Mouse (Mus musculus): ENCODE results near the gene Kctd17.

The Kctd17 gene

DNA sequence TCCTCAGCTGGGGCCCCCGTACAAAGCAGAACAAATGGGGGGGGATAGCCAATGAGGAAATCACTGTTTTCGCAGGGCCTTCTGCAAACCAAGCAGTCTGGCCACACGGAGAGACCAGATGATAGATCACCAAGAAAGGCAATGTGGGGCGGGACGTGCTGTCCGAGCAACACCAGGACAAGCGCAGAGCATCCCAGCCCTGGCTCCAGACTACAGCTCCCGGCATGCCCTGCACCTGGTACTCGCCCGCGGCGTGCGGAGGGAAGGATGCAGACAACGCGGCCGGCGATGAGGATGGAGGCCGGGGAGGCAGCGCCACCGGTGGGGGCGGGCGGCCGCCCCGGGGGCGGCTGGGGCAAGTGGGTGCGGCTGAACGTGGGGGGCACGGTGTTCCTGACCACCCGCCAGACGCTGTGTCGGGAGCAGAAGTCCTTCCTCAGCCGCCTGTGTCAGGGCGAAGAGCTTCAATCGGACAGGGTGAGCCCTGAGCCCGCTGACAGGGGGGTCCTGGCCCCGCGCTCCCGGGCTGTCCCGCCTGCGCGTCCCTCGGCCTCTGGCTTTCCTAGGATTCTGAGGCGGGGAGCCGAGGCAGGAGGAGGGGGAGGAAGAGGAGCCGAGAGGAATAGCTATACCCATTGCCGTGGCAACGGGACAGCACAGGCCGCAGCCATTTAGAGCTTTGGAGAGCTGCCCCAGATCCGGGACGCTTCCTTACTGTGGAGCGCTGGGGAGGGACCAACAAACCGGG, at the start of gene Kctd17:
TSS of gene Kctd17 (plus strand) at position 174 of the 748 bp plus-strand sequence.
- DNase-seq (ENCODE audit: low read depth, low spot score): peak; percentile 60

DNA sequence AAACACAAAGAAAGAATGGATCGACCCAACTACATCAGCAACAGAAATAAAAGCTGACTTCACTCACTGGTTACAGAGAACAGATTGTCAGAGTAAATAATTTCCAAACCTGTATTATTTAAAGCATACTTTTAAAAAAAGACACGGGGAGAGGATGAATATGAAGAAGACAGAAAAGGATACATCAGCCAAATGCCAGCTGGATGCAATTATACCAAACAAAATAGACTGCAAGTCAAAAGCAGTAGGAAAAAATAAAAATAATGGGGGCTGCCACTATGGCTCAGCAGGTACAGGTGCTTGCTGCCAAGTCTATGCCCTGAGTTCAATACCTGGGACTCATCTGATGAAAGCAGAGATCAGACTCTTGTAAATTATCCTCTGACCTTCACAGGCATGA, 48.2 kb upstream of the Kctd17 start:
- DNase-seq (ENCODE audit: low read depth, low spot score): no peak

DNA sequence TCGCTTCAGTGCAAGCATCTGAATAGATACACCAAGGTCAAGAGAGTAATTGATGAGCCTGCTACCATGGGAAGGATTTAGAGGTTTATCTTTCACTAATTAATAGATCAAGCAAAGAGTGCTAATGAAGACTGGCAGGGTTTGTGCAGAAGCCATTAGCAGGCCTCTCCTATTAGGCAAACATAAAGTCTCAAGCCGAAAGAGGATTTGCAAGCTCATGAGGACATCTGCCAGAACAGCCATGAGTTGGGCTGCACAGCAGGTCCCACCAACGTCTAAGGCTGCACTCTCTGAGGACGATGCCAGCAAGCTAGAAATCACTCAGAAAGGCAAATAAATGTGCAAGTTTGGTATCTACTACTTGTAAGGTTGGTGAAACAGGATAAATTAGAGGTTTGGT, 47.6 kb upstream of the Kctd17 start:
- DNase-seq (ENCODE audit: low read depth, low spot score): no peak

DNA sequence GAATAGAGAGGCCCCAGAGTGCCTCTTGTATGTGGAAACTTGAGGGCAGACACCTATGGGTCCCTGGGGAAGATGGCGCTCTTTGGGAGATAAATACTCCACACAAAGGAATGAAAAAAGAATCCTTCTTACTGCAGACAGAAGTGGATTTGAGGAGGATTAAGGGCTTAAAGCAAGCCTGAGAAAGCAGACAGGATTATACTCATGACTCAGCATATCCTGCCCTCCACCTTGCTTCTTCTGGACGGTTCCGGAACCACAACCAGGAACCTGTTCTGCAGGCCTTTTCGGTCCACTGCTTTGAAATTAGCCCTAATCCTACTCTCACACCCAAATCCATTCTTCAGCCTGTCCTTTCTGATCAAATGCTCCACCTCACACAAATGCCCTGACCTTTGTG, 46.2 kb upstream of the Kctd17 start:
- DNase-seq (ENCODE audit: low read depth, low spot score): no peak

DNA sequence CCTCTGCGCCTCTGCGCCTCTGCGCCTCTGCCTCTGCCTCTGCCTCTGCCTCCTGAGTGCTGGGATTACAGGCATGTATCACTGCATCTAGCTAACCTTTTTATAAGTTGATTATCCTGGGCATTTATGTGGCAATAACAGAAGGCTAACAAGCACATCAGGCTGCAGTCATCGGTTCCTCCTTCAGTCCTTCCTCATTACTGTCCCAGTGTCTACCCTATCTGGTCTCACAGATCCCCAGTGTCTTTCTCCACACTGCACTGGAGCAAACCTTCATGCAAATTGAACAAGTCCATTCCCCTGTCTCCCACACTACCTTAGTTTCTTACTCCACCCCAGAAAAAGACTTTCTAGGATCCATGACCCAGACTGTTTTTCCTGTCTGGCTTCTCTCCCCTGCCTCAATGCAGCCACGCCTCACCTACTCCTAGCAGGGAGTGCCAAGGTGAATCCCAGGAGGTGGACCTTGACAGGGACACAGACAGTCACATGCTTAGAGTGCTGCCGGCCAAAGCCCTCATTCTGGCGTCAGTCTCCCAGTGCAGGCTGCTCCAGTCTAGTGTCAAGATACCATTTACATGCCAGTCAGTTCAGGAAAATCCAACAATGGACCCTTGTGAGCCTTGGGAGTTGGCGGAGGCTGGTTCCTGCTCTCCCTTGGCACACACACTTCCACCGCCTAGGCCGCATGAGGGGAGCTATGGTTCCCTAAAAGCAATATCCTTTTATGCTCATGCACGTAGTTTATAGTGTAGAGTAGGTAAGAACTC, 44.7 kb upstream of the Kctd17 start:
- DNase-seq (ENCODE audit: low read depth, low spot score): no peak

DNA sequence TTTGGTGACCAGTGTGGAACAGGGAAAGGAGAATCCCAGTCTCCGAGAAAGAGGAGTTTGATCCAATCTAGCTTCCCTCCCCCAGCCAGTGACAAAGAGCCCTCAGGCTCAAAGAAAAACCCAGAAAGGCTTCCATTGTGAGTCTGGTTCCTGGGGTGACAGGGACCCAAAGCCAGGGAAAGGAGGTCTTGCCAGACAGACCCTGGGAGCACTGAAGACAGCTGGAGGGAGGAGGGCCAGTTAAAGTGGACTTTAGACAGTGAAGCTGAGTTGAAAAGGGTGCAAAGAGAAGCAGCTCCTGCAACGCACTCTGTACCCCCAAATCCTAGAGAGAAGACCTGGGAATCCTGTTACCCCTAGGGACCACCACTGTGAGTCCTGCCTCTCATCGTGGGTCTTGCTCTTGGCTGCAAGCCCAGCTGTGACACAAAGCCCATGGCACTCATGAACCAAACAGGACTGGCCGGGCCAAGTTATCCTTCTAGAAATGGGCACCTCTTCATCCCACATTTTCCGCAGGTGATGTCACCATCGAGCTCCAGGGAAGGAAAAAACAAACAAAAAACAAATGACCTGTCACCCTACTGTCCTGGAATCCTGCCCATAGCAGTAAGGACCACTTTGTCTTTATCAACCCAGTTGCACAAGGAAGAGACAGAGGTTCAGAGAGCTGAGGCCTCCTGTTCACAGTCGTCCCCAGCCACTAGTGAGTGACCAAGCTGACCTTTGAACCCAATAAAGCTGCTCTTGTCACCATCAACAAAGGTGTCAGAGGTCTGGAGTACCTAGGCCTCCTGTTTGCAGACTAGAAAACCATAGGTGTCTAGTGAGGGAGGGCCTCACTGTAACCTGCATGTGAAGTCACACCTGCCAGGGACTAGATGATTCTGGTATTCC, 43.9 kb upstream of the Kctd17 start:
- DNase-seq (ENCODE audit: low read depth, low spot score): no peak

DNA sequence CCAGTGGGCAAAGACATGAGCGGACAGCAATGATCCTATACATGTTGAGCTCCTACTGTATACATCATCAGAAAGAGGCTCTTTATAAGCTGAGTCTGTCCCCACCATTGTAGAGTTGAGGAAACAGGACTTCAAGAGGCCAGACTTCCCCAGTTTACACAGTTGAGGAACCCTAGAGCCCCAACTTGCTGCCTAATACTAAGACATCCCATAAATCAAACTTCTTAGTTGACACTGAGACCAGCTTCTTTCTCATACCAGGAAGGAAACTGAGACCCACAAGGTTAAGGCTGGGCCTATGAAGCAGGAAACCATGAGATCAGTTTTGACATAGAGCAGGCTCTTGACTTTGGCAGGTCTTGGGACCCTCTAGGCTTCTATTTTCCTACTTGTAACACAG, 42.8 kb upstream of the Kctd17 start:
- DNase-seq (ENCODE audit: low read depth, low spot score): no peak

DNA sequence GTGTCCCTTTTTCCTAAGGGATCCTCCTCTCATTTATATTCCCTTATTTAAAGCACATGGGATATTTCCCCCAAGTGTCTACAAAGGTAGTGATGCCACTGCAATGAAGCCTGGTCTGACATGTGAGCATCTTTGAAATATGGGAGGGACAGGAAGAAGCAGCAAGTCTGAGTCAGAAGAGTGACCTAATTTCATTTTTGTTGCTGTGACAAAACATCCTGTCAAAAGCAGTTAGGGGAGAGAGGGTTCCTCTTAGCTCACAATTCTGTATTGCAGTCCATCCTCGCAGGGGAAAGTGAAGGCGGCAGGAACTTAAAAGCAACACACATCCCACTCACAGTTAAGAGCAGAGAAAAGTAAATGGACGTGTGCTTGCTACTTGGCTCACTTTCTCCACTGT, 37.5 kb upstream of the Kctd17 start:
- no peak for DNase-seq (ENCODE audit: low read depth, low spot score)

DNA sequence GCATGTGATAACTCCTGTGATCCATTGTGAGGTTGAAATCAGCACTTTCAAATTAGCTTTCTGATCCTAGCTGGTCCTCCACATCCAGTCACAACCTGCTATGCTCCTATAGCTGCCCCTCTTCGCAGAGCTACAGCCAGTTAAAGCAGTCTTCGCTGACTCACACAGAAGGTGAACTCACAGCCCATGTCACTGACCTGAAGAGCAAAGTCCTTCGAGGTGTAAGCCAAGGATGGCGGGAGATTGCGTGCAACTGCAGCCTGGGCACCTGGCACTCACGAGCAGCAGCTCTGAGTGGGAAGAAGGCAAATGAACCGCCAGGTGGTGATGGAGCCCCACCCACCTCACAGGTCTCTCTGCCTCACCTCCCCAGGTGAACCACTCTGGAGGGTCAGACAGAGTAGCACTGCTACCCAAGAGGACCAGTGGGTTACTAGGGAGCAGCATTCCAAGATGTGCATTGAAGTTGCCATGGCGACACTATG, 32.8 kb upstream of the Kctd17 start, which contains the start of gene Tex33:
TSS of gene Tex33 (minus strand) at position 435 of the 485 bp plus-strand sequence.
- no peak for DNase-seq (ENCODE audit: low read depth, low spot score)

DNA sequence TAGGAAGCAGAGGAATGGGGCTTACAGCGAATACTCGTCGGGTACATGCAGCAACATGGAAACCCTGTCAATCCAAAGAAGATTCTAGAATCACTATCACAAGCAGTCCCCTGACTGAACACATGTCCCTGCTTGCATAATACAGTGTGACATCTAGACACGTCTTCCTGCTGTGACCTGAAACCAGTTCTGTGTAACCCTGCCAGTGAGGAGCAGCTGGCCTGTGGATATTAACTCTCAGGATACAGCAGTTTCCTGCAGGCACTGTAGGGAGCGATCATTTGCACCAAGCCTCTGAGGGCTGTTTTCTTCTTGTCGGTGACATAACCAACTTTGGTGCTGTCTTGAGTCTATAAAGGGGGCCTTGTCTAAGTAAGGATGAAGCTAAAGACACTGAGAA, 27.0 kb upstream of the Kctd17 start:
- peak; percentile 89 for DNase-seq (ENCODE audit: low read depth, low spot score)

DNA sequence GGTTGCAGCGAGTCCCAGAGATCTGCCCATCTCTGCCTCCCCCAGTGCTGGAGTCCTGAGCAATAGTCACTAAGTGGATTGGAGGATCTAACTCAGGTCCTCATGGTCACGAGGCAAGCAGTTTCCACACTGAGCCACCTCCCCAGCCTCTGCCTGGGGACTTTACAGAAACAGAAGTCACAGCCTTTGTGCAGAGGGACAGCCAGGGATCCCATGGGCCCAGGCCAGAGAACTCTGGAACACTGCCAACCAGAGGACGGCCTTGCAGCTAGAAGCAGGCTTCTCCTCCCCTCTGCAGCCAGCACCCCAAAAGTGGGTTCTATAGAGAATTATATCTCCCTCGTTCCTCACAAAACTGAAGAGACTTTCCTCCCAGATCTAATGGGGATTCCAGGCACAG, 26.4 kb upstream of the Kctd17 start:
- DNase-seq (ENCODE audit: low read depth, low spot score): peak; percentile 84

DNA sequence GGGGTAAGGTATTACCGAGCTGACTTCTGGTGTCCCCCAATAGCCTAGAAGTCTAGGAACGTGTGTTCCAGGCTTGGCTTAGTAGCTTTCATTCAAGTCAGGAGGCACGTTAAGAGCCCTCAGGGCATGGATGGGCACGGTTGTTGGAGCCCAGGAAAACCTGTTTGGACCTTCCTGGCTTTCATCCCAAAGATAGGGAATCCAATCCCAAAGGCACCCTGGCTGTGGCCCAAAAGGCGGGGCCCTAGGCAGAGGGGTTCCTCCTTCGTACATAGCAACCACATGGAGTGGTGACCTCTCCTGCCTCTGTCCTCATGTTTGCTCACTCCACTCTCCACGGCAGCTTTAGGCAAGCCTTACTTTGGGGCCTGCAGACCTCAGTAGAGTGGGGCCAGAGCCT, 25.9 kb upstream of the Kctd17 start:
- no peak for DNase-seq (ENCODE audit: low read depth, low spot score)

DNA sequence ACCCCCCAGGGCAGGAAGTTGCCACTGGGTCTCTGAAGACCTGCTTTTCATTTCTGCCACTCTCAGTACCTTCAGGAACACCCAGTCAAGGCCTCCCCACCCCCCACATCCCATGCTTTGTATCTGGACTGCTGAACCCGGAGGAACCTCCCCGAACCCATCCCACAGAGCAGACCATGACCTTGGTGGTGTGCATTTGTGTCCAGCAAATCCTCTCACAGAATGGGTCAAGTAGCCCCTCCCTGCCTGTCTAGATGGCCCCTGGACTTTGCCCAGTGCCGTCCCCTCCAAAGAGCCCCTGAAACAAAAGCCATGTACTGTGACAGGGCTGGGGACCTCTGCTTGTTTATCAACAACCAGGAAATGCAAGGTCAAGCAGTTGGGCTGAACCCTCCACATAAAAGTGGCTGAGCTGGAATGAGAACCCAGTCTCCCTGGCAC, 25.0 kb upstream of the Kctd17 start:
- no peak for DNase-seq (ENCODE audit: low read depth, low spot score)

DNA sequence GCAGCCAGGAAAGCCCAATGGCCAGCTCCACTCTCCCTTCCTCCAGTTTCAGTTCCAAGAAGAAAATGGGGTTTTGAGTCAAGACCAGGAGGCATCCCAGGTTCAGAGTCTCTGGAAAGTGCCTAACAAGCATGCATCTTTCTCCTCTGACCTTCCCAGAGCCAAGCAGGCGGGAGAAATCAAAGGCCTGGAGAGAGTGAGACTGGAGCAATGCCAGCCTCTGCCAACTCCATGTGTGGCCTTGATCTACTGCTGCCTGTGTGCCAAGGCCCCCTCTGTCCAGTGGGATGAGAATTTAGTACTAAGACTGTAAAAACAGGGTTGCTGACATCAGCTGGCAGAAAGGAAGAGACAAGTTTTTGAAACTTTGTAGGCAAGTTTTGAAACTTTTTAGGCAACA, 24.5 kb upstream of the Kctd17 start:
- DNase-seq (ENCODE audit: low read depth, low spot score): peak; percentile 52

DNA sequence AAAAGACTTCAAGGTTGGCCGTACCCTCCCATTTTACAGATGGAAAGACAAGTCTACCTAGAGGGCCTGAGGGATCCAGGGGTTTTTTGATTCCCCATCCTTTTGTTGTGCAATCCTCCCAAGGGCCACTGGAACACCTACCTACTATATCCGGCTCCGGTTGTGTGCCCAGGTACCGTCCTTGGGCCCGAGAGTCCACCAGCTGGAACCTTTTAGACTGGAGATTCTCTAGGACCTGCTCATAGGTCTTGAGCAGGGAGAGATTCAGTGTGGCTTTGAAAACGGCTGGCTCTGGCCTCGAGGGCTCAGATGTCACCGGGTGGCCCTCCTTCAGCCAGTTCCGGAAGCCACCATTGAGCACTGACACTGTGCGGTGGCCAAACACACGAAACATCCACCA, 23.3 kb upstream of the Kctd17 start:
- DNase-seq (ENCODE audit: low read depth, low spot score): no peak

DNA sequence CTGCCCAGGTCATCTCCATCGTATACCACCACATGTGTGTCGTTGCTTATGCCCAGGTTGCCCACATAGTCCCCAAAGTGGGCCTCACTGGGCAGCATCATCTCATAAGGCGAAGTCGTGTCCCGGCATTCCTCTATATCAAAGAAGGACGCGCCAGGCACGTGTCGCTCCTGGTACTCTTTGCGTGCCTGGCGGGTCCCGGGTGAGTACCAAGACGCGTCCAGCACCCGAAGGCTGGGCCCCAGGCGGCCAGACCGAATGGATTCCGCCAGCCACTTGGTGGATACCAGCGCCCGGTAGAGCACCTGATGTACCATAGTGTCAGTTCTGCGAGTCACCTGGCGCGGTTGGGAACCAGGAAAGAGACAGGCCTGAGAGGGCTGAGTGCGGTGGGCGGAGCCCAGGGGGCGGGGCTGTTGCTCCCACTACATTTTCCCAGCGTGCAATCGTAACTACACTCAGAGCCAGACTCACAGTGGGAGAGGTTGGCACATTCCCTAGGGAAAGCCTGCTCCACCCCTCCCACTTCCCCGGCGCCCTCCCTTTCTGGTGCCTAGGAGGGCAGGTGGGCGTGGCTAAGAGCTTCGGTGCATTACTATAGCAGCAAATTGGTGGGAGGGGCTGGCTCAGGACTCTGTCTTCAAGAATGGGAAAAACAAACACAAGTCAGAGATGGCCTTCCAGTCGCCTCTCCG, 22.7 kb upstream of the Kctd17 start, which contains the start of gene Tst:
TSS of gene Tst (minus strand) at position 391 of the 695 bp plus-strand sequence.
- peak; percentile 91 for DNase-seq (ENCODE audit: low read depth, low spot score)

DNA sequence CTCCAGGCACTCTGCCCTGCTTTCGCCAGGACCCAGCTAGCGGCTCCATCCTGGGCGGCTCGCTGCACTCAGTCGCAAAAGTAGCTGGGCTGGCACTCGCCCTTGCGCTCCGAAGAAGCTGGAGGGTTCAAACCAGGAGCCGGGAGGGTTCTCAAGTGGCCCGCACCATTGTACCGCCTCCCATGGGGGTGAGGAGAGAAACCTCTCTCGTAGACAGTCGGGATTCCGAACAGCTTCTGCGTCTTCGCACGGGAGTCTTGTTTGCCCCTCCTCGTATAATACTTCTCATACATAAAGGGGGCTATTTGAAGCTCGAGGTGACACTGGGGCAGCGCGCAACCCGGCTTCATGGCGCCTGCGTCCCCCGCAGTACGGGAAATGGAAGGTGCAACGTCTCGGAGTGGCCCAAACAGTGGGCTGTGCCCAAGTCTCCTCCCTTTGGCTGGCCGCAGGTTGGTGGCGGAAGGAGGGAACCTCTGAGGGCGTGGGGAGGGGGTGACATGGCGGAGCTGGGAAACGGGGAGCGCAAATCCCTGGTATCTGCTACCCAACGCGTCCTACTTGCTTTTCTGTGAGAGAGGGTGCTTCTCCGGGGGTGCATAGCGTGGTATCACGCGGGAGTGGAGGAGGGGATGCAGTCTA, 21.9 kb upstream of the Kctd17 start, which contains the start of gene Mpst:
TSS of gene Mpst (plus strand) at position 124 of the 642 bp plus-strand sequence.
- peak; percentile 89 for DNase-seq (ENCODE audit: low read depth, low spot score)

DNA sequence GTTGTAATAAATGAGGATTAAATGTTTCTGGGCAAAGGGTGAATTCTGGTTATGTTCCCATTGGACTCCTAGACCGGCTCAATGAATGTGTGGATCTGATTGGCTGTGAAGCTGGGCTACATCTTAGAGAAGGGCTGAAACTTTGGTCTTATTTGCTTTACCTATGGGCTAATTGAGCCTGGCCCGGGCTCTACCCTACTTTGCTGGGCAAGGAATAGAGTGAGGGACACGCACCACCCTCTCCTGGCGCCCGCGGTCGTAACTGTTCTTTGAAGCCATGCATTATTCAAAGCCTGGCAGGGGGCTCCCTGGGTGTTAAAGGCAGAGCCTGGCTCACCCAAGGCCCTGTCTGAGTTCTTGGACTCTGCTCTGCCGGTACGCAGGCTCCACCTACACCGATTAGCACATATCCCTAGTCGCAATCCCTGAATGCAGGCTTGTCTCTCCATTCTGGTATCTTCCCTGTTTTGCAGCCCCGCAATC, 18.8 kb upstream of the Kctd17 start:
- DNase-seq (ENCODE audit: low read depth, low spot score): no peak

DNA sequence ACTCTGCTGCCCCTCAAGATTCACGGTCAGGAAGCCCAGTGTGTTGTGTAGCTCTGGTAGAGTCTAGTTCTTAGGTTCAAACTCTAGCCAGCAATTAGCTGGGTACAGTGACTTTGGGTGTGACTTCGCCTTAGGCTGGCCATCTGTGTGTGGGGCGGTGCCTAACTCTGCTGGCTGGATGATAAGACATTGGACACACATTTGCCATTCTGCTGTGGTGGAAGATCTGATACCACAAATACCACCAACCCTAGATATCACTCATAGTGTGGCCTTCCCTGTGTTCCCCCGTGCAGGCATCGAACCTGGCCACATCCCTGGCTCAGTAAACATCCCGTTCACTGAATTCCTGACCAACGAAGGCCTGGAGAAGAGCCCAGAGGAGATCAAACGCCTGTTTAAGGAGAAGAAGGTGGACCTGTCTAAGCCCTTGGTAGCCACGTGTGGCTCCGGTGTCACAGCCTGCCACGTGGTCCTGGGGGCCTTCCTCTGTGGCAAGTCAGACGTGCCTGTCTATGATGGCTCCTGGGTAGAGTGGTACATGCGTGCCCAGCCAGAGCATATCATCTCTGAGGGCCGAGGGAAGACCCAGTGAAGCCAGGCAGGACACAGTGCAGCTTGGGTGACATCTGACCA, 15.2 kb upstream of the Kctd17 start:
- no peak for DNase-seq (ENCODE audit: low read depth, low spot score)

DNA sequence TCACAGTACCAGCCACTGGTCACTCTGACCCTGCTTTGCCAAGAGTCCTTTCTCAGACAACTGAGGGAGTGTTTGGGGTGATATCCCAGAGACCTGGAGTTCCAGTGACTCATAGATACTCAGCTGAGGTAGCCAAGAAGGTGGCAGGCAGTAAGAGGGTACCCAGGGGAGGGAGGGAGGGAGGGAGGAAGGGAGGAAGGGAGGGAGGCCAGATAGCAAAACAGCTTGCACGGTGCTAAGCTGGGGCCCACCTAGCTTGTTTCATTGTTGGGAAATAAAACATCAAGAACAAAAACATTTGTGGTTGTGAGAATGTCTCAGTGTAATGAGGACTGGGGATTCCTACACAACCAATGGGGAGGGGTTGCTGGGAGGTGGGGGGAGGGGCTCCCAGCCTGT, 14.6 kb upstream of the Kctd17 start:
- no peak for DNase-seq (ENCODE audit: low read depth, low spot score)
